Mouse (Mus musculus): ENCODE measurements at regions not wholly inside any gene's neighbourhood (a gene's known extent, or its start where the extent isn't known, plus 50 kb on each side); places are given as distances from the start of the nearest gene placed in this dataset.

DNA sequence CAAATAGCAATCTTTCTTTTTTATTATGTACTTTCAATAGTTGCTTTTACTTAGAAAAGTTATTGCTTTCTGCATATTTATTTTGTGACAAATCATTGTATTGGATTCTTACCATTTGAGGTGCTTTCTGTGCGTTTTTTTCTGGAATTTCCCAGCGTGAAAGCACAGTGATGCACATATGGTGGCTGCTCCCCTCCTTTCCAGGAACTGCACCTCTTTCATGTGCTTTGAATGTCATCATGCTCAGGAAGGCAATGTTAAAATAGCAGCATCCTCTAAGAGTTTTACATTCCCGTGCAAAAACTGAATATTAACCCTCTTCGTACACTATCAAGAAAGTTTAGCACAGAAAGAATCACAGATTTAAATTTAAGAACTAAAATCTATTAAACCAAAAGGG lies 279.8 kb upstream of the Eif4g2 start:
- no peak for TF ChIP-seq GATA1 (IDR thresholded peaks at IDR 0.05; ENCODE audit: borderline replicate concordance, low read length)
- no peak for TF ChIP-seq CTCF (IDR thresholded peaks at IDR 0.05; ENCODE audit: low read depth, low read length)

All from G1E (cell line).